Mouse (Mus musculus) cerebellum, adult 8-10 months (tissue): ENCODE results near the gene Rps15.

Source experiments
- DNase-seq: peaks from one replicate; pipeline ENCODE4 v3.0.0; 2022

Rps15 gene

DNA sequence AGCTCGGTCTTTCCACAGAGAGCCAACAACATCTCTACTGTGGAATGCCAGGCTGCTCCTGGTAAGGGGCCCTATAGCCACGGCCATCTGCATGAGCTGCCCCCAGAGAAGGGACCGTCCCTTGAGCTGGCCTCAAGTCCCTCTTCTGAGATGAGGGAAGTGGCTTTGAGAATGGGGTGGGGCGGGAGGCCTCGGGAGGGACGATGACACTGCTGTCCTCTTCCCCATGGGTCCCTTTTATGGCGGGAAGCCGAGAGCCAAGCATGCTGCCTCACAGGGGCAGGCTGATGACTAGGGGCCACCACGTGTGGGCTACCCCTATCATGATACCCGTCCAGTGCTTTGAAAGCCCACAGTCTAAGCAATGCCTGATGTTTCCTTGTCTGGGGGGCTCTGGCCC lies 24.8 kb downstream of the Rps15 start:
- DNase-seq: no peak

DNA sequence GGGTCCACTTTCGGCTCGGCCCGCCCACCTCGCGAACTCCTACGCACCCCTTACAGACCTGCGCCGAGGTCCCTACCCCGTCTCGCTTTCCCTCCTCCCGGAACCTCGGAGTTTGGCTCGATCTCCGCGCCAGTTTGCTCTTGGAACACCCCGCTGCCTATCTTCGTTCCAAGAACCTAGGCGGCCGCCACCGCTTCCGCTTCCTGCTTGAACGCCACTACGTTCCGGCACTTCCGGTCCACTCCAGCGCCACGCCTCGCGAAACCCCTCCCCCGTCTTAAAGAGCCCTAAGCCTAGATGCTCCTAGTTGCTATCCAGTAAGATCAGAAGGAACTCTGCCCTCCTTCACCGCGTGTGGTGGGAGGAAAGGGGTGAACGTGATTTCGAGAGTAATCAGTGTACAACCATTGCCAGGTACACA lies 28.1 kb downstream of the Rps15 start, which contains the start of gene 2310011J03Rik:
Gene 2310011J03Rik, minus strand, starts transcription at position 198 of the 421 bp plus-strand sequence.
- peak; percentile 86 for DNase-seq

DNA sequence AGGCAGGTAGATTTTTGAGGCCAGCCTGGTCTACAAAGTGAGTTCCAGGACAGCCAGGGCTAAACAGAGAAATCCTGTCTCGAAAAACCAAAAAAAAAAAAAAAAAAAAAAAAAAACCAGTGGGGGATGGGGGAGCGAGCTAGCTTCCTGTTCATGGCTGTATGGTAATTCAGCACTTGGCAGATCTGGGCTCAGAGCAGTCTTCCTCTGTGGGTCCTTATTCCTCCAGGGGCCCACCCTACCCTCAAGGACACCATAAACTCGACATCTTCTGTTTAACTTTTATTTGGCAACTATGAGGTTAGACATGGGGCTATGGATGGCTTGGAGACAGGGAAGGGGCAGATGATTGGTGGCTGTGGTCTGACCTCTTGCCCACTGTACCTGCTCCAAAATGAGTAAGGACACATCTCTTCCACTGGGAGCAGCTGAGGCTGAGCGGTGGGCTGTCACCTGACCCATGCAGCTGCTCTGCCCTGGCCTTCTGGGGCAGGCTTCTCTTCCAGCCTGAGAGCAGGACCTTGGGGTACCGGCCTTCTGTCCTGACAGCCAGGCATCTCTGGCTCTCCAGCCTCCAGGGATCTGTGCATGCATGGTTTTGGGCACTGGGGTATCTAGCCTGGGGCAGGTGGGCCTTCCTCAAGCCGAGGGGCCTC lies 28.9 kb downstream of the Rps15 start:
- peak; percentile 38 for DNase-seq

DNA sequence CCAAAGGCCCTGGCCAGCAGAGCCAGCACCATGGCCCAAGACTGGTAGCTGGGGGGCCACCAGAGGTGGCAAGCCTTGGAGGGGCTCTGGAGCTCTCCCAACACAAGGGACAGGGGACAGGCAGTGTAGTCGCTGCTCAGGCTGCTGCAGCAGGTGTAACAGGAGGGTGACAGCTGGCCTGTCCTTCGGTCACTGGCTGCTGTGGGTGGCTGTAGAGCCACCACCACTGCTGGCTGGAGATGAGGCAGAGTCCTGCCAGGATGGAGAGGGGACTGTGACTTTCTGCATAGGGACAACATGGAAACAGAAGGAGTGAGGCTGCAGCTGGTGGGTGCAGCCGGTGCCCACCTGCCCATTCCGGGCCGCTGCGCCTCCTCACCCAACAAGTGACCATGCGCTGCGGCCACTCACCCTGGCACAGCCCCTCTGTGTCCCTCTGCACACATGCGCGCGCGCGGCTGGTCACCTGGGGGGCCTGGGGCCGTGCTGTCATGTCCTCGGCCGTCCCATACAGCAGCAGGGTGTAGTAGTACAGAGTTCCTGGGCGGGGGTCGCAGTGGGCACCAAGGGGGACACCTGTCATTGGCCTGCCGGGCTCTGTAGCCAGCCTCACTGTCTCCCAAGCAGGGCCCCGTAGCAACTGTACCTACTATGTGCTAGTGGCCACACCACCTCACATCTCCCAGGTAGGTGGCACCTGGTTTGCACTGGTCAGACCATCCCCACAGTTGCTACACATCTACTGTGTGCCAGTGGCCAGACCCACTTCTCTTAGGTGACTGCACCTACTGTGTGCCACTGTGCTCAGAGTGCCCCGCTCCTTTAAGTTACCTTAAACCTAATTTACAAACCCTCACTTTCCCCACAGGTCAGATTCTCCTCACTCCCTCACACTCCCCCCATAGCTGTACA lies 29.7 kb downstream of the Rps15 start:
- peak; percentile 46 for DNase-seq

DNA sequence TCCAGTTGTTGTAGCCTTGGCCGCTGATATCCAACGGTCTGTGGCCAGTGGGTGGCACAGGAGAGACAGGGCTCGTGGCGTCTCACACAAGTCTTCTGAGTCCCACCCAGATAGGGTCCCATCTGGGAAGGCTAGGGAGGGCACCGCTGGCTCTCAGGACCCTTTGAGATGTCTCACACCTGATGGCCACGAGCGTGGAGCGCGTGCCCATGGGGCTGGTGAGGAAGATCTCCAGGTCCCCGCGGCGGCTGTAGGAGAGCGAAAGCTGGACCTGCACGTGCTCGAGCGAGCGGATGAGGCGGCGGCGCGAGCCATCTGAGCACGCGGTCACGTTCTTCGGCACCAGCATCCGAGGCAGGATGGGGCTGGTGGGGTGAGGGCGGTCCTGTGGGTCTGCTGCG lies 30.6 kb downstream of the Rps15 start:
- peak; percentile 52 for DNase-seq

DNA sequence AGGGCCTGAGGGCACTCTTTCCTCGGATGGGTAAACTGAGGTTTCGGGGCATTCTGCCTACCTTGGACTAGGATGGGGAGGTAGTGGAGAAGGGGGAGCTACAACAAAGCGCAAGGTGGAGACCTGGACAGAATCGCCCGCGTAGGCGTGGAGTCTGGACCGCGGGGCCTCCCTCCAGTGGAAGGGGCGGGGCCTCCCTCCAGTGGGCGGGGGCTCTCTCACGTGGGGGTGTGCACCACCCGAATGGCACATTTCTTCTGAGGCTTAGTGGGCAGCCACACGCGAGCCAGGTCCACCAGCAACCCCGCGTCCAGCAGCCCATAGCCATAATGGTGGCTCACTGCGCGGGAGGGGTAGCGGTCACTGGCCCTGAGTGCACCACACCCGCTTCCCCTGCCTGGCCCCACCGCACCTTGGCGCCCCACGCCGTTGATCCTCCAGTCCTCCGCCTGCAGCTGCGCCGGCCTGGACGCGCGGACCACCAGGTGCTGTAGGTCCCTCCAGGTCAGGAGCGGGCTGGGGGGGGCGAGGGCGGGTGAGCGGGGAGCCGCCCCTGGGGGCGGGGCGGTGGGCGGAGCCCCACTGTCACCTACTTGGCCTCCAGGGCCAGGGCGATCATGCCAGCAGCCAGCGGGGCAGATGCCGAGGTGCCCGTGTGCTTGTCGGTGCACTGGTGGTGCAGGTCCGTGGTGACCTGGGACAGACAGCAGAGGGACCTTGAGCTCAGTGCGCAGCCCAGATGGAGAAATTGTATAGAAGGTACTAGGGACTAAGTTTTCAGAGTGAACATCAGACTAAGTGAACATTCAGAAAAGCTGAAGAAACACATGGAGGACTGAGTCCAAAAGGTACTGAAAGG lies 31.2 kb downstream of the Rps15 start:
- peak; percentile 76 for DNase-seq

DNA sequence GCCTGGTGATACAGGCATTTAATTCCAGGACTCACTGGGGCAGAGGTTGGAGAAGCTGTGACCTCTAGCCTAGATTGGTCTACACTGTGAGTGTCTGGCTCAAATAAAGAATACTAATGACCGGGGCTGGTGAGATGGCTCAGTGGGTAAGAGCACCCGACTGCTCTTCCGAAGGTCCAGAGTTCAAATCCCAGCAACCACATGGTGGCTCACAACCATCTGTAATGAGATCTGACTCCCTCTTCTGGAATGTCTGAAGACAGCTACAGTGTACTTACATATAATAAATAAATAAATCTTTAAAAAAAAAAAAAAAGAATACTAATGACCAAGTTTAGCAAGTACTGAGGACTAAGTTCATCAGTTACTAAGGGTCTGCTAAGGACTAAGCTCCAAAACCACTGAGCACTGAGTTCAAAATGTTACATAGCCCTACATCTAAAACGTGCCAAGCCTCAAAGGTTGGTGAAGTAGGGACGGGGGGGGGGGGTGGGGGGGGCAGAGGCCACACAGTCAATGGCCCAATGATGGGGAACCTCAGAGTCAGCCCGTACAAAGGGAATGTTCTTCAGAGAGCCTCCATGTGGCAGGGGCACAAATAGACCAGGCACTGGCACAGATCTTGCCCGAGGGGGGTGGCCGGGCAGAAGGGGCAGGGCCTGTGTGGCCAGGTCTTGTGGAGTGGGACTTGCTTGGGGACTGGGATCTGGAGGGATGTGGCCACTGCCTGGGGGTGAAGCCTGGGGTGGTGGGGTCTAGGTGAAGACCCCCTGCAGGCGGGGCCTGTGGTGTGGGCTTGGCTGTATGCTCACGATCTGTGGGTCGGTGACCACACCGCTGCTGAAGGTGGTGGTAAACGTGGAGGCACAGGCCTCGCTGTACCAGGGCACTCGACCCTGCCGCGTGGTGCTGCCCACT lies 32.1 kb downstream of the Rps15 start:
- DNase-seq: peak; percentile 41

DNA sequence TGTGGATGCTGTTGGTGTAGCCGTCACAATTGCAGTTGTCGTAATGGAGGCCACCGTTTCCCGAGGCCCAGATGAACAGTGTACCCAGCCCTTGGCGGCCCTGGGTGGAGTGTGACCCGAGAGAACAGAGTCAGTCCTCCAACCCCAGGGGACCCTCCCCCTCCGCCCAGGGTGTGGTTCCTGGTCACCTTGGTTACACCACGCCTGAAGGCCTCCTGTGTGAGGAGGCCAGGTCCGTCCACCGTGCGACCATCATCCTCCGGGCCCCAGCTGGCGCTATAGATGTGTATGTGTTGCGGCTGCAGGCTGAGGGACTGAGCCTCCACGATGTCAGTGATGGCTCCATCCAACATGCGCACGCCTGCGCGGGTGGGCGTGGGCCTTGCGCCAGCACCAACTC lies 32.8 kb downstream of the Rps15 start:
- DNase-seq: peak; percentile 43

DNA sequence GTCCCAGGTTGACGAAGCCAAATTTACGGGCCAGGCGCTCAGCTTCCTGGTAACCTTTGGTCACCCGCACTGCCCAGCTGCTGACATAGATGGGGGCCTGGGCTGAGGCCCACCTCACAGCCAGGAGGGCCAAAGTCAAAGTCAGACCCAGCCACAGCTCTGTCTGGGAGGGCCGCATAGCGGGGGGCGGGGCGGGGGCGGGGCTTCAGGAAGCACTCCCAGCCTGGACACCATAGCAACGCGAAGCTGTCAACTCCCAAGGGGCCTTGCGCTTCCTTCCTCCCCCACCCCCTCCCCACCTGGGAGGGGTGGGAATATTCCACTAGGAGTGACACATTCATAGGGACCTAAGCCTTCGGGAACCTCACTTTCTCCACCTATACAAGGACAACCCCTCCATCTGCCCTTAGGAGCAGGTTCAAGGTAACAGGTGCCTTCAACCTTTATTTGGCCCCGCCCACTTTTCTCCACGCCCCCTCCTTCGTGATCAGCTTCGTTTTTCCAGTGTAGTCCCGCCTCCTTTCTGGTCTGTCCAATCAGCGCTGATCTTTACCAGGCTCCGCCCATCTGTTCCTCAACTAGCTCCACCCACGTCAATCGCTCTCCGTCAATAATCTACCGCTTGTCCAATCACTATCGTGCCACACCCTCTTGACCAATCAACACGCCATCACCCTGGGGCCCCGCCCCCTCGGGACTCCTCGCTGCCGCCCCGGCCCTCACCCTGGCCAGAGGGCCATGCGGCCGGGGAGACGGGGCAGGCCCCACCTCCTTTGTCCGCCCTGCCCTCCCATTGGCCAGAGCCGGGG lies 37.2 kb downstream of the Rps15 start, which contains the start of the genes Pcsk4 and Reep6:
Gene Pcsk4, minus strand, starts transcription at position 226 of the 809 bp plus-strand sequence.
Gene Reep6, plus strand, starts transcription at position 681 of the 809 bp plus-strand sequence.
- peak; percentile 94 for DNase-seq

DNA sequence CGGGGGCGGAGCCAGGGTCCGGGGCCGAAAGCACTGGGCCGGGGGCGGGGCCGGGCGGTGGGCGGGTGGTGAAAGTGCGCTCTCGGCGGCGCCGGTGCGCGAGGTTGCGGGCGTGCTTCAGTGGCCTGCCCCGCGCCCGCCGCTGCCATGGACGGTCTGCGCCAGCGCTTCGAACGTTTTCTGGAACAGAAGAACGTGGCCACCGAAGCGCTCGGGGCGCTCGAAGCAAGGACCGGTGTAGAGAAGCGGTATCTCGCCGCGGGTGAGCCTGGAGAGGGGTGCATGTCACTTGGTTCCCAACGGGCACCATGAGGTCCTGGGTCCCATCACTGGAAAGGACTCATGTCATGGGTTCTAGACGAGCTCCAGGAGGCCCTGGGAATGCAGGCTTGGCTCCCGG lies 37.8 kb downstream of the Rps15 start:
- no peak for DNase-seq

DNA sequence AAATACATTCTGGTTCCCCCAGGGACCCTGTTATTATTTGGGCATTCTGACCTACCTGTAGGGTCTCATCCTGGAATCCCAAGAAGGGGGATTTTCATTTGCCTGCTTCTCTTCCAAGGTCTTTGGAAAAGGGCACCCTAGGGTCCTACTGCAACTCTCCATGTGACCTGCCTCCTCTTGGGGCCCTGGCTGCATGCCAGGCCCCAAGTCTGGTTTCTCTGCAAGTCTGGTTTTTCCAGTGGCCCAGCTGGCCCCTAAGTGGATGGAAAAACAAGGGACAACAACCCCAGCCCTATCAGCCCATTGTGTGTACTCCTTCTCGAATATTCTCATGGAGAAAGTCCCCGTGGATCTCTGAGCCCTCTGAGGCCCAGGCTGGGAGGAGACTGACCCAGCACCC lies 38.6 kb downstream of the Rps15 start:
- DNase-seq: no peak

DNA sequence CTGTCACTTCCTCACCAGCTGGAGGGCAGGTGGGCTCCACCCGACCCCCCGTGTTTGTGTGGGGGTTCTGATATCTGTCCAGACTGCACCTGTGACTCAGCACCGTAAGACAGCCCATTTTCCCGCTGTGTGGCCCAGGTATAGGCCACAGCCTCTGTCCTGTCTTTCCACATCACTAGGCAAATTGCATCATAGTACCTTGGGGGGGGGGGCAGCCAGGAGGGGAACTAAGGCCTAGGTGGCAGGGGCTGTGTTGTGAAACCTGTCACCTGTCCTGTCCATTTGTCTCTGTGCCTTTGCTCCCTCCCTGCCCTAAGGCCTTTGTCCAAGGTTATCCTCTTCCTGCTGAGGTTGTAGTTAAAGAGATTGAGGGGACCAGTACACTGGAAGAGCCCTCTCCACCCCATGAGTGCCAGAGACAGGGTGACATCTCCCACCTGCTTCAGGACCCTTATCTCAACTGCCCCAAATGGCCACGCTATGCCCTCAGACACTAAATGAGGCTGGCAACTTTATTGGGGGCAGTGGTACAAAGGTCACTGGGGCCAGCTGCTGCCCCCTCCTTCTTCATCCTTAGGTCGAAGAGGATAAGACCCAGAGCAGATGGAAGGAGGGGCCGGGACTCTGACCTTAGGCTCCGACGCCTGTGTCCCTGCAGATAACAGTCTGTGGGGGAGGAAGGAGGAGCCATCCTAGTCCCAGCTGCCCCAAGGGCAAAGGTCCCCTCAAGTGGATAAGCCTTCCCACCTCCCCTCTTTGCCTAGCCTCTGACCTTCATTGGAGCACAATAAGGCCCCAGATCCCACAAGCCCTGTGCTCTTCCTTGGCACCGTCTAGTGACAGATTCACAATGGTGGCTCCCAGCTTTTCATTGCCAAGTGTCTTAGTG lies 39.6 kb downstream of the Rps15 start:
- DNase-seq: peak; percentile 61

DNA sequence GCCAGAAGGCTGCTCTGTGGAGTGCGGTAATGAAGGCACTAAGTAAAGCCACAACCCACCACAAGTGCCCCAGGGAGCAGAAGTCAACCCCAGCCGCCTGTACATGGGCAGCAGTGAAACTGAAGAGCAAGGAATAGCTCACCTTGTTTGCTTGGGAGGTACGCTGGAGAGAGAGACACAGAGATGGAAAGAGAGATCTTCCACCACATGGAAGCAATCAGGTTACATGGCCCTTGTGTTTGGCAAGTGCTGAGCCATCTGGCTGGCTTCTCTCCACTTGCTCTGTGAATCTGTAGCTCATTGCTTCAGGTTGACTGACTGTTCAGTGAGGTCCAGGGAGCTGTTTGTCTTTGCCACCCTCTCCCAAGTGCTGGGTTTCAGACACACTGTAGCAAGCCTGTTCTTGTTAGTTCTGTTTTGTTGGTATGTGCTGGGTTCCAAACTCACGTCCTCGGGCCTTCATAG lies 40.3 kb downstream of the Rps15 start:
- no peak for DNase-seq

DNA sequence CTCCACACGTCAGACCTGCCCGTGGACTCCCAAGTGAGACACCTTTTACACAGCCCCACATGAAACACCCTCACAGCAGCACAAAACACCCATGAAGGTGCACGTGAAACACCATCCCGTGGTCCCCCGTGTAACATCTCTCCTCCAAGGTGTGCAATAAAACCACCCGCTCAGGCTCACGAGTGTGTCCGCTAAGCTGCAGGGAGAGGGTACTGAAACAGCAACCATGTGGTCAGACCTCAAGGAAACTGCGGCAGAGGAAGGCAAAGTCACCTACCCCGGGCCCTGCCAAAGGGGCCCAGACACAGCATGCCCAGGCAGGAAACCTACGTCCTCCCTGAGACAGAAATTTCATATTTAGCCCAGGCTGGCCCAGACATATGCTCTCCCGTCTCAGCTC lies 44.0 kb downstream of the Rps15 start:
- DNase-seq: no peak

DNA sequence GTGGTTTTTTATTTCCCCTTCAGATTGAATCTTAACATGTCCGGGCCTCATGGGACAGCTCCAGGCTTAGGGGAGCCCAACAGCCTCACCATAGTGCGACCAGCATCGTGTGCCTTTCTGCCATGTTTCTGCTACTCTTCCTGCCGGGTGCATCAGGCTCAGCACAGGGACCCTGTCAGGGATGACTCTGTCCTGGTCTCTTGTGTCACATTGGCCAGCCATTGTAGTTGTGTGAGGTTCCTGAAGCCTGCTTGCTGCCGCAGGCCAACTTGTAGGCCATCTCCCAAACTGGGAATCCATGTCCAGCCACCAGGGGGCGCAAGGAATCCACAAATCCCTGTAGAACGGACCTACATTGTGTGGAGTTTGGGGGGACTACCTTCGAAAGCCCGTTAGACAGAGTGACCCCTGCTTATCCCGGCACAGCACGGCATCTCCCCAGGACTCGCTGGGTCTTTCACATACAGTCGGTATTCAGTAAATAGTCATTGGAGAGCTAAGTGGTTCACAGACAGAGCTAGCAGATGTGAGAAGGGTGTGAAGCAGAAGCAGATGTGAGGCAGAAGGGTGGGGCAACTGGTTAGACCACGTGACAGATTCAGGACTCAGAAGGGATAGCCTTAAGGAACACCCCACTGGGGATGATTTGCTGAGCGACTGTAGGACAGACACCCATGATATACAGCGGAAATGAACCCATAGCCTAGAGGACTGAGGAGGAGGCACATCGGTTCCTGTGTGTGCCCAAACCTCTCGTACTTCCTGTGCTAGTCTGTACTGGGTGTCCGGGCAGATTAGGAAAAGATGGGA lies 47.9 kb downstream of the Rps15 start:
- DNase-seq: peak; percentile 87

DNA sequence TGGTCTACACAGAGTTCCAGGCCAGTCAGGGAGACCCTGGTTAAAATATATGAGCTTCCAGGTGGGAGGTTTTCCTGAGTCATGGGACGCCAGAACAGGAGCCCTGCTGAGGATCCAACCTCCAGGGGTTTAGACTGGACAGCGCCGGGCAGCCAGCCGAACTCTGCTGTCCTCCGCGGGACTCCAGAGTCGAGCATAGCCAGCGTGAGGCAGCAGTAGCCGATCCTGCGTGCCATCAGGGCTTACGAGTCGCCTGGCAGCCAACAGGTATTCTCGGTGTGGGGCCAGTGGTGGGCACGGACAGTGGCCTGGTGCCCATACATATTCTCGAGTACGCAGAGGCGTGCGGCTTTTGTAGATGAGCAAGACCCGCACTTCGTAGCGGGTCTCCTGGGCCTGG lies 48.8 kb downstream of the Rps15 start:
- no peak for DNase-seq

DNA sequence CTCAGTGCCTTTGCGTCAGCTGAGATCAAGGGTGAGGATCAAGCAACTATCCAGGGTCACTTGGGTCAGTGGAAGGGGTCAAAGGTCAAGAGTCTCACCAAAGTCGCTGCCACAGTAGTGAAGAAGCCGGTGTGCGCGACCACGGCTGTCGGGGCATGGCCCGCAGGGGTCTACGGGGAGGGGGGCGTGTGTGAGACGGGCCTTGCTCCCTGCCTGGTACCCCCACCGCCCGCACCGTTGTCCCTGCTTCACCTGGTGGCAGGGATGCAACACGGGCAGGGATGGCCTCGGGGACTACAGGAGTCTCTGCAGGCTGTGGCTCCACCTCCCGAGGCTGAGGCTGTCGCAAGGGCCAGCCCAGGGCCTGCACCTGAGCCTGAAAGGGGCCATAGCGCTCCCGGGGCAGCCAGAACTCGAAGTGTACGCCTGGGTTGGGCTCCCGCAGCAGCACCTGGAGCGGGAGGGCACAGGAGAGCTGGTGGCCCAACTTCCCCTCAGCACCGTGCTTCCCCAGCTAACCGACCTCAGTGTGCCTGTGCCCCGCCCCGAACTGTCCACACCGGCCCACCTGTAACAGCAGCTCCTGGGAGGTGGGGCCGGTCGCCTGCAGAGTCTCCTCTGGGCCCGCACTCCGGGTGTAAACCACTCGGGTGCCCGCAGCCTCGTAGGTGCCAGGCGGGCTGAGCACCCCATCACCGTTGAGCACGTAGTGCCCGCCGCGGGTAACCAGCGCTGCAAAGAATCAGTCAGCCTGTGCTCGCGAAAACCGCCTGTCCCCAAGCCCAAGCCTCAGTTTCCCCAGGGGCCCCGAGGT lies 49.4 kb downstream of the Rps15 start:
- no peak for DNase-seq

DNA sequence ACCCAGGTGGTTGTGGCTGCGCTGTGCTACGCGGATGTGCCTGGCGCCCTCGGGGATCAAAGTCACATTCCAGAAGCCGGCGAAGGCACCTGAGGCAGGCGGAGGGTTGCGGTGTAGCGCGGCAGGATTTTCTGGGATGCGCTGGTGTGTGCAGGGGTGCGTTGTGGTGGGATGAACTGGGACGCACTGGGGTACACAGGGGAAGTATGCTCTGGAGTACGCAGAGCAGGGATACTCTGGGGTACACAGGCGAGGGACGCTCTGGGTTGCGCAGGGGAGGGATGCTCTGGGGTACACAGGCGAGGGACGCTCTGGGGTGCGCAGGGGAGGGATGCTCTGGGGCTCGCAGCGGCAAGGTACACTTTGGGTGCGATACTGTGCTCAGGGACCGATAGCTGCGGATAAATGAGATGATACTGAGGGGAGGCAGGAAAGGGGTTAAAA lies 50.1 kb downstream of the Rps15 start:
- DNase-seq: no peak
